Mouse (Mus musculus) naive thymus-derived CD4-positive, alpha-beta T cell, adult 5 months (primary cell): ENCODE measurements around the gene Sult2b1. TPM values are rescaled to one million over a fixed set of nuclear protein-coding genes. Genes with fewer than 3 reads are reported as not detected.

ENCODE experiments used
- polyA plus RNA-seq: library from polyadenylated mRNA; unstranded; fragments of 100-300 nt; shearing (Covaris generic); gene quantifications from one replicate; pipeline ENCODE4 v1.2.1, GENCODE M21; 2017

The Sult2b1 gene
- polyA plus RNA-seq, 1 experiment from 2014 or later: 4.7 TPM

Other genes with a start within 250 kb of the Sult2b1 start
- 0.66 TPM for gene Hsd17b14, start 229.8 kb downstream of the Sult2b1 start, polyA plus RNA-seq
- gene Bcat2, start 214.5 kb downstream of the Sult2b1 start, polyA plus RNA-seq: 123 TPM
- not detected for gene Fgf21, start 169.2 kb downstream of the Sult2b1 start, polyA plus RNA-seq
- not detected for gene Fut1, start 167.4 kb downstream of the Sult2b1 start, polyA plus RNA-seq
- not detected for gene Izumo1, start 162.9 kb downstream of the Sult2b1 start, polyA plus RNA-seq
- 0.41 TPM for gene Rasip1, start 157.2 kb downstream of the Sult2b1 start, polyA plus RNA-seq
- not detected for gene Mamstr, start 144.7 kb downstream of the Sult2b1 start, polyA plus RNA-seq
- gene Fut2, start 118.3 kb downstream of the Sult2b1 start, polyA plus RNA-seq: not detected
- 0.26 TPM for gene Ntn5, start 100.6 kb downstream of the Sult2b1 start, polyA plus RNA-seq
- 0.16 TPM for gene Sec1, start 90.3 kb downstream of the Sult2b1 start, polyA plus RNA-seq
- 4.5 TPM for gene Car11, start 84.8 kb downstream of the Sult2b1 start, polyA plus RNA-seq
- gene Dbp, start 79.6 kb downstream of the Sult2b1 start, polyA plus RNA-seq: 15.3 TPM
- 1,856 TPM for gene Rpl18, start 69.2 kb downstream of the Sult2b1 start, polyA plus RNA-seq
- gene Sphk2, start 66.7 kb downstream of the Sult2b1 start, polyA plus RNA-seq: 19.2 TPM
- gene Fam83e, start 63.5 kb downstream of the Sult2b1 start, polyA plus RNA-seq: 0.36 TPM
- gene Spaca4, start 58.9 kb downstream of the Sult2b1 start, polyA plus RNA-seq: not detected
- gene Lmtk3, start 931 bp downstream of the Sult2b1 start, polyA plus RNA-seq: not detected
- gene Cyth2, start 29.9 kb upstream of the Sult2b1 start, polyA plus RNA-seq: 138 TPM
- 0.17 TPM for gene Kcnj14, start 40.1 kb upstream of the Sult2b1 start, polyA plus RNA-seq
- 39.5 TPM for gene Grwd1, start 46.3 kb upstream of the Sult2b1 start, polyA plus RNA-seq
- gene Kdelr1, start 88.1 kb upstream of the Sult2b1 start, polyA plus RNA-seq: 47.7 TPM
- 0.66 TPM for gene Grin2d, start 93.7 kb upstream of the Sult2b1 start, polyA plus RNA-seq
- gene Syngr4, start 112.0 kb upstream of the Sult2b1 start, polyA plus RNA-seq: not detected
- 3.1 TPM for gene Tmem143, start 112.3 kb upstream of the Sult2b1 start, polyA plus RNA-seq
- 369 TPM for gene Emp3, start 136.7 kb upstream of the Sult2b1 start, polyA plus RNA-seq
- 2.1 TPM for gene Ccdc114, start 139.4 kb upstream of the Sult2b1 start, polyA plus RNA-seq
- gene Abcc6, start 245.6 kb upstream of the Sult2b1 start, polyA plus RNA-seq: not detected
- gene Nomo1, start 249.0 kb upstream of the Sult2b1 start, polyA plus RNA-seq: 32.6 TPM